Mouse (Mus musculus): ENCODE results near the gene Psmb3. TPM values are rescaled to one million over a fixed set of nuclear protein-coding genes. Genes with fewer than 3 reads are reported as not detected.
"Not testable (repeated sequence)": the region's sequence is repeated elsewhere in the genome, so short reads cannot be mapped to it uniquely, and the experiment has no call there.

Gene Psmb3
- total RNA-seq, 2 experiments from 2014 or later = 150 to 167 TPM

GRCm38 (mm10) chr11:97694921-97695711 lies 8.1 kb upstream of the Psmb3 start:
- DNase-seq (ENCODE audit: low spot score) = no peak

GRCm38 (mm10) chr11:97695712-97696401 lies 7.3 kb upstream of the Psmb3 start:
- DNase-seq (ENCODE audit: low spot score) = no peak

- DNase-seq (ENCODE audit: low spot score) = no peak
Observed at GRCm38 (mm10) chr11:97696669-97697068, 6.5 kb upstream of the Psmb3 start.

- DNase-seq (ENCODE audit: low spot score) = no peak
Observed at GRCm38 (mm10) chr11:97697199-97697890, 5.9 kb upstream of the Psmb3 start.

GRCm38 (mm10) chr11:97697891-97698529 lies 5.2 kb upstream of the Psmb3 start:
- no peak for DNase-seq (ENCODE audit: low spot score)

- DNase-seq (ENCODE audit: low spot score) = peak; percentile 64
Observed at GRCm38 (mm10) chr11:97698741-97699611, 4.2 kb upstream of the Psmb3 start.

GRCm38 (mm10) chr11:97699626-97700002 lies 3.6 kb upstream of the Psmb3 start:
- DNase-seq (ENCODE audit: low spot score) = peak; percentile 81

GRCm38 (mm10) chr11:97700003-97700745 lies 3.0 kb upstream of the Psmb3 start, which contains the start of gene Pcgf2:
Pcgf2 (minus strand) TSS chr11:97700497.
- peak; percentile 76 for DNase-seq (ENCODE audit: low spot score)

GRCm38 (mm10) chr11:97700746-97701580 lies 2.2 kb upstream of the Psmb3 start:
- DNase-seq (ENCODE audit: low spot score) = no peak

GRCm38 (mm10) chr11:97701581-97702392 lies 1.4 kb upstream of the Psmb3 start:
- DNase-seq (ENCODE audit: low spot score) = no peak

- peak; percentile 93 for DNase-seq (ENCODE audit: low spot score)
Observed at GRCm38 (mm10) chr11:97702393-97702745, 830 bp upstream of the Psmb3 start.

GRCm38 (mm10) chr11:97710067-97710466 lies 6.9 kb downstream of the Psmb3 start:
- DNase-seq (ENCODE audit: low spot score) = not testable (repeated sequence)

- DNase-seq (ENCODE audit: low spot score) = no peak
Observed at GRCm38 (mm10) chr11:97711200-97711900, 8.2 kb downstream of the Psmb3 start.

GRCm38 (mm10) chr11:97712286-97712685 lies 9.1 kb downstream of the Psmb3 start:
- DNase-seq (ENCODE audit: low spot score) = peak; percentile 85

- peak; percentile 86 for DNase-seq (ENCODE audit: low spot score)
Observed at GRCm38 (mm10) chr11:97713896-97714295, 10.7 kb downstream of the Psmb3 start.

- no peak for DNase-seq (ENCODE audit: low spot score)
Observed at GRCm38 (mm10) chr11:97714356-97714755, 11.2 kb downstream of the Psmb3 start.

Data from gastrocnemius, adult 18-20 months (tissue).